Mouse (Mus musculus): ENCODE measurements around the gene Slc24a3.

Gene Slc24a3

GRCm38 (mm10) chr2:145460854-145461423 is 293.4 kb downstream of the Slc24a3 start:
- no peak for DNase-seq

- DNase-seq, result no peak
Observed at GRCm38 (mm10) chr2:145462253-145462652, 294.7 kb downstream of the Slc24a3 start.

GRCm38 (mm10) chr2:145468701-145469325 is 301.3 kb downstream of the Slc24a3 start:
- DNase-seq, result no peak

- no peak for DNase-seq
Observed at GRCm38 (mm10) chr2:145477484-145477883, 309.9 kb downstream of the Slc24a3 start.

- DNase-seq, result no peak
Observed at GRCm38 (mm10) chr2:145479676-145480075, 312.1 kb downstream of the Slc24a3 start.

- no peak for DNase-seq
Observed at GRCm38 (mm10) chr2:145500231-145500630, 332.7 kb downstream of the Slc24a3 start.

GRCm38 (mm10) chr2:145501472-145501871 is 333.9 kb downstream of the Slc24a3 start:
- no peak for DNase-seq

GRCm38 (mm10) chr2:145507702-145508101 is 340.1 kb downstream of the Slc24a3 start:
- DNase-seq, result no peak

- DNase-seq, result no peak
Observed at GRCm38 (mm10) chr2:145510650-145511225, 343.2 kb downstream of the Slc24a3 start.

- no peak for DNase-seq
Observed at GRCm38 (mm10) chr2:145515956-145516355, 348.4 kb downstream of the Slc24a3 start.

GRCm38 (mm10) chr2:145517346-145517745 is 349.8 kb downstream of the Slc24a3 start:
- peak; percentile 83 for DNase-seq

- DNase-seq, result no peak
Observed at GRCm38 (mm10) chr2:145522017-145522416, 354.5 kb downstream of the Slc24a3 start.

GRCm38 (mm10) chr2:145523381-145523780 is 355.8 kb downstream of the Slc24a3 start:
- no peak for DNase-seq

GRCm38 (mm10) chr2:145527151-145527550 is 359.6 kb downstream of the Slc24a3 start:
- no peak for DNase-seq

GRCm38 (mm10) chr2:145530941-145531353 is 363.4 kb downstream of the Slc24a3 start:
- DNase-seq, result no peak

- DNase-seq, result no peak
Observed at GRCm38 (mm10) chr2:145533086-145533485, 365.5 kb downstream of the Slc24a3 start.

GRCm38 (mm10) chr2:145535307-145535706 is 367.8 kb downstream of the Slc24a3 start:
- DNase-seq, result no peak

GRCm38 (mm10) chr2:145535774-145536173 is 368.2 kb downstream of the Slc24a3 start:
- DNase-seq, result no peak

GRCm38 (mm10) chr2:145536986-145537385 is 369.4 kb downstream of the Slc24a3 start:
- DNase-seq, result no peak

GRCm38 (mm10) chr2:145541695-145542094 is 374.1 kb downstream of the Slc24a3 start:
- DNase-seq, result no peak

GRCm38 (mm10) chr2:145546071-145546470 is 378.5 kb downstream of the Slc24a3 start:
- DNase-seq, result no peak

GRCm38 (mm10) chr2:145554722-145555252 is 387.2 kb downstream of the Slc24a3 start:
- no peak for DNase-seq

- no peak for DNase-seq
Observed at GRCm38 (mm10) chr2:145555713-145556112, 388.2 kb downstream of the Slc24a3 start.

- DNase-seq, result no peak
Observed at GRCm38 (mm10) chr2:145557361-145557931, 389.9 kb downstream of the Slc24a3 start.

Measured in right cerebral cortex, postnatal 25 days (tissue).